Mouse (Mus musculus) midbrain, embryonic 16.5 days (tissue): Measurements from ENCODE around the gene Chil1. TPM values are rescaled to one million over a fixed set of nuclear protein-coding genes. Genes with fewer than 3 reads are reported as not detected.

Source experiments
- ATAC-seq: fragments of 200-750 bp; cut with Nextera tagmentation; 2 replicates; pipeline ENCODE4 v1.8.0; 2017; ENCODE audit warnings: moderate TSS enrichment
- H3K27ac ChIP-seq: fragments of 300-500 bp; sonication (generic); 2 replicates; pipeline ENCODE4 v1.5.1; 2014; ENCODE audit warnings: mild to moderate bottlenecking, low read length, mixed read lengths
- H3K27me3 ChIP-seq: fragments of 300-500 bp; sonication (generic); 2 replicates; pipeline ENCODE4 v1.6.1; 2014; ENCODE audit warnings: low read depth, low read length, mixed read lengths; ENCODE audit not compliant: control insufficient read depth, insufficient read depth
- H3K36me3 ChIP-seq: fragments of 300-500 bp; sonication (generic); 2 replicates; pipeline ENCODE4 v1.6.1; 2014; ENCODE audit warnings: mild to moderate bottlenecking, low read length, moderate library complexity, mixed read lengths; ENCODE audit not compliant: control insufficient read depth, insufficient read depth
- H3K4me1 ChIP-seq: fragments of 300-500 bp; sonication (generic); 2 replicates; pipeline ENCODE4 v1.6.1; 2014; ENCODE audit warnings: mild to moderate bottlenecking, low read length, mixed read lengths; ENCODE audit not compliant: control insufficient read depth, insufficient read depth
- H3K4me2 ChIP-seq: fragments of 300-500 bp; sonication (generic); 2 replicates; pipeline ENCODE4 v1.6.1; 2014; ENCODE audit warnings: mild to moderate bottlenecking, low read length, mixed read lengths
- H3K4me3 ChIP-seq: fragments of 300-500 bp; sonication (generic); 2 replicates; pipeline ENCODE4 v1.5.1; 2014; ENCODE audit warnings: low read depth, mild to moderate bottlenecking, low read length, moderate library complexity, mixed read lengths
- H3K9ac ChIP-seq: fragments of 300-500 bp; sonication (generic); 2 replicates; pipeline ENCODE4 v1.6.1; 2014; ENCODE audit warnings: low read depth, low read length, mixed read lengths
- H3K9me3 ChIP-seq: fragments of 300-500 bp; sonication (generic); replicated peaks from 2 replicates; pipeline ENCODE4 v1.6.1; 2014; ENCODE audit warnings: mild to moderate bottlenecking, low read length, mixed read lengths; ENCODE audit not compliant: control insufficient read depth, poor library complexity, severe bottlenecking
- WGBS: fragments of 180-500 bp; shearing (Covaris S2); extraction: QIAGEN DNeasy Blood & Tissue Kit; methylation state at CpG from one replicate; pipeline ENCODE4 v1.1.7; 2014; 5-methylcytosine and 5-hydroxymethylcytosine counted together
- polyA plus RNA-seq: library from polyadenylated mRNA; unstranded; fragments of >200 nt; fragmentation: Nextera tagmentation; extraction: Ambion mirVana; gene quantifications from 2 replicates; pipeline ENCODE4 v1.2.1, GENCODE M21; 2015

Gene Chil1
- polyA plus RNA-seq, 1 experiment from 2014 or later = 3.9 TPM

GRCm38 (mm10) chr1:134152626-134153590 lies 29.1 kb upstream of the Chil1 start:
- H3K36me3 ChIP-seq = no peaks in the 10 kb centered on the region
- 76% methylated on average over 21 of the region's 21 CpGs for WGBS
- ATAC-seq = no peak
- no peaks in the 10 kb centered on the region for H3K27me3 ChIP-seq
- no peak overlapping the region for H3K4me2 ChIP-seq
- H3K9me3 ChIP-seq = no peaks in the 10 kb centered on the region
- no peak overlapping the region for H3K4me3 ChIP-seq
- no peak overlapping the region for H3K9ac ChIP-seq
- H3K4me1 ChIP-seq = no peaks in the 10 kb centered on the region
- H3K27ac ChIP-seq = no peak overlapping the region

GRCm38 (mm10) chr1:134154121-134154520 lies 27.9 kb upstream of the Chil1 start:
- 94% methylated on average over 3 of the region's 3 CpGs for WGBS

GRCm38 (mm10) chr1:134154655-134155054 lies 27.3 kb upstream of the Chil1 start:
- no peak overlapping the region for H3K4me2 ChIP-seq
- no peaks in the 10 kb centered on the region for H3K36me3 ChIP-seq
- H3K9me3 ChIP-seq = no peaks in the 10 kb centered on the region
- ATAC-seq = no peak
- H3K27ac ChIP-seq = no peak overlapping the region
- no peak overlapping the region for H3K9ac ChIP-seq
- WGBS = 60% methylated on average over 3 of the region's 3 CpGs
- H3K4me3 ChIP-seq = no peak overlapping the region
- no peaks in the 10 kb centered on the region for H3K27me3 ChIP-seq
- H3K4me1 ChIP-seq = no peaks in the 10 kb centered on the region

More at GRCm38 (mm10) chr1:134154121-134154520, 27.9 kb upstream of the Chil1 start:
- no peak for ATAC-seq
- Histone ChIP-seq H3K9me3 (no peaks in the 10 kb centered on the region), H3K4me3 (no peak overlapping the region), H3K27me3 (no peaks in the 10 kb centered on the region), H3K27ac (no peak overlapping the region), H3K36me3 (no peaks in the 10 kb centered on the region), H3K4me1 (no peaks in the 10 kb centered on the region), H3K4me2 (no peak overlapping the region), H3K9ac (no peak overlapping the region)

- no peak overlapping the region for H3K27ac ChIP-seq
- ATAC-seq = no peak
- no peaks in the 10 kb centered on the region for H3K27me3 ChIP-seq
- H3K9me3 ChIP-seq = no peaks in the 10 kb centered on the region
- no peak overlapping the region for H3K4me3 ChIP-seq
- 85% methylated on average over 3 of the region's 3 CpGs for WGBS
- no peak overlapping the region for H3K4me2 ChIP-seq
- H3K4me1 ChIP-seq = no peaks in the 10 kb centered on the region
- H3K36me3 ChIP-seq = no peaks in the 10 kb centered on the region
- no peak overlapping the region for H3K9ac ChIP-seq
These were observed 21.6 kb upstream of the Chil1 start for GRCm38 (mm10) chr1:134160404-134160803.

- Histone ChIP-seq H3K4me3 (no peak overlapping the region), H3K27me3 (no peaks in the 10 kb centered on the region), H3K36me3 (no peaks in the 10 kb centered on the region), H3K4me2 (no peak overlapping the region), H3K4me1 (no peaks in the 10 kb centered on the region), H3K27ac (no peak overlapping the region), H3K9me3 (no peaks in the 10 kb centered on the region), H3K9ac (no peak overlapping the region)
- WGBS = 77% methylated on average over 6 of the region's 6 CpGs
- ATAC-seq = no peak
These were observed 20.6 kb upstream of the Chil1 start for GRCm38 (mm10) chr1:134161399-134161798.

GRCm38 (mm10) chr1:134162510-134163225 lies 19.3 kb upstream of the Chil1 start:
- Histone ChIP-seq H3K4me3 (no peak overlapping the region), H3K36me3 (no peaks in the 10 kb centered on the region), H3K27ac (no peak overlapping the region), H3K9me3 (no peaks in the 10 kb centered on the region), H3K27me3 (no peaks in the 10 kb centered on the region), H3K9ac (no peak overlapping the region), H3K4me2 (no peak overlapping the region), H3K4me1 (no peaks in the 10 kb centered on the region)
- WGBS = 88% methylated on average over 6 of the region's 6 CpGs
- no peak for ATAC-seq

GRCm38 (mm10) chr1:134163476-134163875 lies 18.5 kb upstream of the Chil1 start:
- H3K36me3 ChIP-seq = no peaks in the 10 kb centered on the region
- ATAC-seq = no peak
- 87% methylated on average over 7 of the region's 7 CpGs for WGBS

GRCm38 (mm10) chr1:134164454-134164853 lies 17.5 kb upstream of the Chil1 start:
- WGBS = 60% methylated on average over 4 of the region's 4 CpGs

More at GRCm38 (mm10) chr1:134163476-134163875, 18.5 kb upstream of the Chil1 start:
- Histone ChIP-seq H3K27me3 (no peaks in the 10 kb centered on the region), H3K4me1 (no peaks in the 10 kb centered on the region), H3K4me2 (no peak overlapping the region), H3K9ac (no peak overlapping the region), H3K4me3 (no peak overlapping the region), H3K27ac (no peak overlapping the region), H3K9me3 (no peaks in the 10 kb centered on the region)

GRCm38 (mm10) chr1:134166547-134166946 lies 15.4 kb upstream of the Chil1 start:
- H3K4me3 ChIP-seq = no peak overlapping the region
- no peak overlapping the region for H3K27ac ChIP-seq
- ATAC-seq = no peak
- H3K36me3 ChIP-seq = no peaks in the 10 kb centered on the region
- H3K9ac ChIP-seq = no peak overlapping the region
- no peaks in the 10 kb centered on the region for H3K4me1 ChIP-seq
- H3K27me3 ChIP-seq = no peaks in the 10 kb centered on the region
- WGBS = 93% methylated on average over 3 of the region's 3 CpGs
- H3K4me2 ChIP-seq = no peak overlapping the region
- H3K9me3 ChIP-seq = no peaks in the 10 kb centered on the region

More at GRCm38 (mm10) chr1:134164454-134164853, 17.5 kb upstream of the Chil1 start:
- no peak for ATAC-seq
- H3K36me3 ChIP-seq = no peaks in the 10 kb centered on the region
- no peak overlapping the region for H3K9ac ChIP-seq
- no peak overlapping the region for H3K4me2 ChIP-seq
- no peak overlapping the region for H3K4me3 ChIP-seq
- no peaks in the 10 kb centered on the region for H3K27me3 ChIP-seq
- H3K9me3 ChIP-seq = no peaks in the 10 kb centered on the region
- H3K4me1 ChIP-seq = no peaks in the 10 kb centered on the region
- no peak overlapping the region for H3K27ac ChIP-seq
